Mouse (Mus musculus): ENCODE data around the gene Lrrc31. TPM values are rescaled to one million over a fixed set of nuclear protein-coding genes. Genes with fewer than 3 reads are reported as not detected.

Lrrc31 gene
- 0.10 TPM in 1 of 2 replicates, not detected in the other for polyA plus RNA-seq (2012; rRNA removed)

GRCm38 (mm10) chr3:30699711-30700505, at the start of gene Lrrc31:
TSS of gene Lrrc31 (minus strand) at chr3:30699843.

GRCm38 (mm10) chr3:30746006-30746405, 46.4 kb upstream of the Lrrc31 start, which contains the start of gene Samd7:
TSS of gene Samd7 (plus strand) at chr3:30746293.

GRCm38 (mm10) chr3:30647440-30648090, 52.1 kb downstream of the Lrrc31 start, which contains the start of gene Lrrc34:
TSS of gene Lrrc34 (minus strand) at chr3:30647869.

GRCm38 (mm10) chr3:30644207-30644606, 55.4 kb downstream of the Lrrc31 start, which contains the start of gene Lrriq4:
TSS of gene Lrriq4 (plus strand) at chr3:30644507.

Other genes with a start within 250 kb of the Lrrc31 start
- 4.8 and 9.6 TPM in 2 replicates for gene Mecom, start 151.8 kb downstream of the Lrrc31 start, polyA plus RNA-seq (2012; rRNA removed)
- 0.13 and 0.15 TPM in 2 replicates for gene Actrt3, start 99.9 kb downstream of the Lrrc31 start, polyA plus RNA-seq (2012; rRNA removed)
- 22.0 and 25.5 TPM in 2 replicates for gene Mynn, start 97.8 kb downstream of the Lrrc31 start, polyA plus RNA-seq (2012; rRNA removed)
- not detected in 2 replicates for gene Lrriq4, start 55.3 kb downstream of the Lrrc31 start, polyA plus RNA-seq (2012; rRNA removed)
- gene Lrrc34, start 52.0 kb downstream of the Lrrc31 start, polyA plus RNA-seq (2012; rRNA removed) = 0.53 and 0.58 TPM in 2 replicates
- gene Samd7, start 46.5 kb upstream of the Lrrc31 start, polyA plus RNA-seq (2012; rRNA removed) = 0.05 and 0.06 TPM in 2 replicates
- gene Sec62, start 93.0 kb upstream of the Lrrc31 start, polyA plus RNA-seq (2012; rRNA removed) = 51.7 and 52.8 TPM in 2 replicates
- gene Gpr160, start 156.1 kb upstream of the Lrrc31 start, polyA plus RNA-seq (2012; rRNA removed) = 0.69 and 0.90 TPM in 2 replicates

All from central nervous system, embryonic 14 days (tissue).